Mouse (Mus musculus): ENCODE measurements at regions not wholly inside any gene's neighbourhood (a gene's known extent, or its start where the extent isn't known, plus 50 kb on each side); places are given as distances from the start of the nearest gene placed in this dataset.

- DNase-seq (ENCODE audit: low read depth, low spot score), result no peak
Measured at GRCm38 (mm10) chr6:50968546-50968945, 314.3 kb upstream of the Npvf start.

GRCm38 (mm10) chr6:50969341-50969740, 315.1 kb upstream of the Npvf start:
- no peak for DNase-seq (ENCODE audit: low read depth, low spot score)

- no peak for DNase-seq (ENCODE audit: low read depth, low spot score)
Measured at GRCm38 (mm10) chr6:50969997-50970396, 315.8 kb upstream of the Npvf start.

GRCm38 (mm10) chr6:50970770-50971169, 316.5 kb upstream of the Npvf start:
- no peak for DNase-seq (ENCODE audit: low read depth, low spot score)

GRCm38 (mm10) chr6:50972268-50972667, 318.0 kb upstream of the Npvf start:
- DNase-seq (ENCODE audit: low read depth, low spot score), result no peak

GRCm38 (mm10) chr6:50973231-50973654, 319.0 kb upstream of the Npvf start:
- DNase-seq (ENCODE audit: low read depth, low spot score), result no peak

GRCm38 (mm10) chr6:50973815-50974214, 319.6 kb upstream of the Npvf start:
- no peak for DNase-seq (ENCODE audit: low read depth, low spot score)

- no peak for DNase-seq (ENCODE audit: low read depth, low spot score)
Measured at GRCm38 (mm10) chr6:50974961-50975360, 320.7 kb upstream of the Npvf start.

GRCm38 (mm10) chr6:50976973-50977372, 322.7 kb upstream of the Npvf start:
- no peak for DNase-seq (ENCODE audit: low read depth, low spot score)

GRCm38 (mm10) chr6:50977381-50977780, 323.1 kb upstream of the Npvf start:
- DNase-seq (ENCODE audit: low read depth, low spot score), result no peak

GRCm38 (mm10) chr6:50978016-50978415, 323.8 kb upstream of the Npvf start:
- no peak for DNase-seq (ENCODE audit: low read depth, low spot score)

- no peak for DNase-seq (ENCODE audit: low read depth, low spot score)
Measured at GRCm38 (mm10) chr6:50978571-50978970, 324.3 kb upstream of the Npvf start.

- no peak for DNase-seq (ENCODE audit: low read depth, low spot score)
Measured at GRCm38 (mm10) chr6:50979764-50980163, 325.5 kb upstream of the Npvf start.

GRCm38 (mm10) chr6:50980311-50980710, 326.1 kb upstream of the Npvf start:
- no peak for DNase-seq (ENCODE audit: low read depth, low spot score)

GRCm38 (mm10) chr6:50981702-50982309, 327.6 kb upstream of the Npvf start:
- no peak for DNase-seq (ENCODE audit: low read depth, low spot score)

GRCm38 (mm10) chr6:50982856-50983255, 328.6 kb upstream of the Npvf start:
- DNase-seq (ENCODE audit: low read depth, low spot score), result no peak

- no peak for DNase-seq (ENCODE audit: low read depth, low spot score)
Measured at GRCm38 (mm10) chr6:50983511-50984099, 329.4 kb upstream of the Npvf start.

GRCm38 (mm10) chr6:50984157-50984905, 330.1 kb upstream of the Npvf start:
- no peak for DNase-seq (ENCODE audit: low read depth, low spot score)

- DNase-seq (ENCODE audit: low read depth, low spot score), result peak; percentile 9
Measured at GRCm38 (mm10) chr6:50986270-50986924, 332.2 kb upstream of the Npvf start.

- no peak for DNase-seq (ENCODE audit: low read depth, low spot score)
Measured at GRCm38 (mm10) chr6:50988561-50988960, 334.3 kb upstream of the Npvf start.

- no peak for DNase-seq (ENCODE audit: low read depth, low spot score)
Measured at GRCm38 (mm10) chr6:50991528-50992125, 337.4 kb upstream of the Npvf start.

GRCm38 (mm10) chr6:50993952-50994351, 339.7 kb upstream of the Npvf start:
- DNase-seq (ENCODE audit: low read depth, low spot score), result no peak
